Mouse (Mus musculus) forebrain, embryonic 14.5 days (tissue): ENCODE measurements at regions not wholly inside any gene's neighbourhood (a gene's known extent, or its start where the extent isn't known, plus 50 kb on each side); places are given as distances from the start of the nearest gene placed in this dataset.

Source experiments
- ATAC-seq: fragments of 200-750 bp; cut with Nextera tagmentation; 2 replicates; pipeline ENCODE4 v1.8.0; 2017; ENCODE audit warnings: mild to moderate bottlenecking, moderate library complexity
- DNase-seq: peaks from one replicate; pipeline ENCODE4 v3.0.0-alpha.2; 2015; ENCODE audit warnings: low spot score
- H3K27ac ChIP-seq: fragments of 300-500 bp; sonication (generic); 2 replicates; pipeline ENCODE4 v1.5.1; 2014; ENCODE audit warnings: low read depth, mild to moderate bottlenecking, control low read depth, low read length, moderate library complexity
- H3K27me3 ChIP-seq: fragments of 300-500 bp; sonication (generic); replicated peaks from 2 replicates; pipeline ENCODE4 v1.6.1; 2014; ENCODE audit warnings: low read length, control low read depth, mixed read lengths; ENCODE audit not compliant: control insufficient read depth, insufficient read depth
- H3K36me3 ChIP-seq: fragments of 300-500 bp; sonication (generic); 2 replicates; pipeline ENCODE4 v1.6.1; 2014; ENCODE audit warnings: low read length, control low read depth; ENCODE audit not compliant: control insufficient read depth, insufficient read depth
- H3K4me1 ChIP-seq: fragments of 300-500 bp; sonication (generic); 2 replicates; pipeline ENCODE4 v1.6.1; 2014; ENCODE audit warnings: antibody characterized with exemption, low read length, control low read depth; ENCODE audit not compliant: control insufficient read depth, insufficient read depth
- H3K4me2 ChIP-seq: fragments of 300-500 bp; sonication (generic); 2 replicates; pipeline ENCODE4 v1.6.1; 2014; ENCODE audit warnings: mild to moderate bottlenecking, control low read depth, low read length
- H3K4me3 ChIP-seq: fragments of 300-500 bp; sonication (generic); 2 replicates; pipeline ENCODE4 v1.5.1; 2014; ENCODE audit warnings: low read depth, low read length, control low read depth
- H3K9ac ChIP-seq: fragments of 300-500 bp; sonication (generic); 2 replicates; pipeline ENCODE4 v1.6.1; 2014; ENCODE audit warnings: mild to moderate bottlenecking, low read length, control low read depth, moderate library complexity
- H3K9me3 ChIP-seq: fragments of 300-500 bp; sonication (generic); replicated peaks from 2 replicates; pipeline ENCODE4 v1.6.1; 2016; ENCODE audit warnings: low read length, control low read depth, mixed read lengths; ENCODE audit not compliant: control insufficient read depth

DNA sequence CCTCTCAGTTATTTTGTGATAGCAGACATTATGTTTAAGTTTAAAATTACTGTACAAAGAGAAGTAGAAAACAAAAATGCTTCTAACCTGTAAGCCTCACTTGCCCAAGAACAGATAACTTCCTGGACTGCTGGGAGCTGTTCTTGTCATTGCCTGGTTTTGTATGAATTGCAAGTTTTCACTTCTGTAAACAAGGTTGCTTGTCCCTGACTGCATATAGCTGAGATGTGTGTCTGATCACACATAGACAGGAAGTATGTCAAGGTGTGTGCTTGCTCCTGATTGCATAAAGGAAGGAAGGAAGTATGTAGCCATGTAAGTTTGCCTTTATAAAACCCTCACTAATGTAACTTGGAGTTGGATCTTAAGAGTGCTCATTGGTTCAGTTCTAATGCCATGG, 118.5 kb upstream of the Xrcc4 start:
- ATAC-seq, result no peak
- DNase-seq, result no peak
- Histone ChIP-seq H3K9ac (no peak overlapping the region), H3K36me3 (no peaks in the 10 kb centered on the region), H3K4me3 (no peak overlapping the region), H3K4me1 (no peaks in the 10 kb centered on the region), H3K4me2 (no peak overlapping the region), H3K27ac (no peak overlapping the region), H3K27me3 (no peaks in the 10 kb centered on the region), H3K9me3 (no peaks in the 10 kb centered on the region)
